Mouse (Mus musculus): Measurements from ENCODE around the gene Ankrd49. TPM values are rescaled to one million over a fixed set of nuclear protein-coding genes. Genes with fewer than 3 reads are reported as not detected.
A peak's percentile ranks its signal among the peaks of the same experiment; 100 is the strongest.

The Ankrd49 gene
- total RNA-seq (2017): 46.8 and 71.5 TPM in 2 replicates

DNA sequence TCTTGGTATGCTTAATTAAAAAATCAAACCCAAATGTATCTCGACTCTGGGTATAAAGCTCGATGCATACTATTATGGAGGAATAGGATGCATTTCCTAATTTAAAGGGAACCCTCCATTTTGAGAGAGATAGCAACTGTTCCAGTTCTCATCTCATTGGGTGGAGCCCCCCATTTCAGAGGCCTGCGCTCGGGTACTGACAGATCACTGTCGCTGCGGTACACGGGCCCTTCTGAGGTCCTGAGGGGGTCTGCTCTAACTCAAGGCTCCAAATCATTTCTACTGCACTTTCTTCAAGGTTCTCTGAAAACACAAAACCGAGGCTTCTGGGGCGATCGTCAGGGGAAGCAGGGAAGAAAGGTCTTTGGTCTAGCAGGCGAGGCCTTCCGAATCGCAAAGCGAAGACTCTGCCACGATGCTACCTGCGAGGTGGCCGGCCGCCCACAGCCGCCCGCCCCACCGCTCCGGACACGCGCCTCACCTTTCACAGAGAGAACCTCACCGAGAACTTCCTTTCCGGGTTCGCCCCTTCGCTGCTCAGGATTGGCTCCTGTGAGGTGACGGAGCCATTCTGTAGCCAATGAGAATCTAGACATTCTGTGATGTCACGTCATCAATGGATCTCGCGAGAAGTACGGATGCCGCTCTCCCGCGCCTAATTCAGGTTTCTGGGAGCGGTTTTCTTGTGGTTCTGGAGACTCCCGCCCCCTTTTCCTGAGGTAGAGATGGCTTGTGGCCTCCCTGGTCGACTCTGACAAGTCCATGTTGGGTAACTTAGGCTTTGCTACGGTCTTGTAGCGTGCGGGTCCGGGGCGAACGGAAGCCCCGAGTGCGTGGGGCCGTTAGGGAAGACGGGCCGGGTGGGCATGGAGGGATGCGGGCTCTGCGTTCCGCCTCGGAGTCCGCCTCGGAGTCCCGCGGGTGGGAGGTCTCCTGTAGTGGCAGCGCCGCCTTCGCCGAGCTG lies at the start of gene Ankrd49, which contains the start of gene Mre11a:
Gene Ankrd49 (minus strand): TSS at position 818 of the 964 bp plus-strand sequence.
Gene Mre11a (plus strand): TSS at position 616 of the 964 bp plus-strand sequence.
- peak; percentile 98 to 99 for ATAC-seq (replicated peaks in 1 of 2; ENCODE audit: insufficient read depth in 1 of 2, low FRiP score in 2 of 2, low TSS enrichment in 1 of 2, low read depth in 1 of 2, poor library complexity in 2 of 2, severe bottlenecking in 2 of 2)

GRCm38 (mm10) chr9:14832046-14832445 lies 47.4 kb upstream of the Ankrd49 start:
- ATAC-seq (replicated peaks in 1 of 2; ENCODE audit: insufficient read depth in 1 of 2, low FRiP score in 2 of 2, low TSS enrichment in 1 of 2, low read depth in 1 of 2, poor library complexity in 2 of 2, severe bottlenecking in 2 of 2): no peak

DNA sequence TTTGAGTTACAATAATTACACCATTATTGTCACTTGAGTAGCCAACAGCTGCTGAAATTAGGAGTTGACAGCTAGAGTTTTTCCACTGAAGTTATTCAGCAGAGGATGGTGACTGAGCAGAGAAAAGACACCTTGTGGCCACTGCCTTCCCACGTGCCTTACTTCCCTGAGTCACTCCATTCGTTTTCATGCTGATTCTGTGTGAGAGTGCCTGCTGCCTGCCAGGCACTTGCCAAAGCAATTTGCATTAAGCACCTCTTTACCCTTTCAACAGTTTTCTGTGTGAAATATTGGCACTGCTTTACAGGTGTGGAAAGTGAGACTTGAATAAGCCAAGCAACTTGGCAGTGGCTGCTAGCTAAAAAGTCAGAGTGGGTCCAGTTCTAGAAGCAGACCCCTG lies 43.2 kb upstream of the Ankrd49 start:
- no peak for ATAC-seq (replicated peaks in 1 of 2; ENCODE audit: insufficient read depth in 1 of 2, low FRiP score in 2 of 2, low TSS enrichment in 1 of 2, low read depth in 1 of 2, poor library complexity in 2 of 2, severe bottlenecking in 2 of 2)

- no peak for ATAC-seq (replicated peaks in 1 of 2; ENCODE audit: insufficient read depth in 1 of 2, low FRiP score in 2 of 2, low TSS enrichment in 1 of 2, low read depth in 1 of 2, poor library complexity in 2 of 2, severe bottlenecking in 2 of 2)
These were observed 40.2 kb upstream of the Ankrd49 start for GRCm38 (mm10) chr9:14824840-14825239.

DNA sequence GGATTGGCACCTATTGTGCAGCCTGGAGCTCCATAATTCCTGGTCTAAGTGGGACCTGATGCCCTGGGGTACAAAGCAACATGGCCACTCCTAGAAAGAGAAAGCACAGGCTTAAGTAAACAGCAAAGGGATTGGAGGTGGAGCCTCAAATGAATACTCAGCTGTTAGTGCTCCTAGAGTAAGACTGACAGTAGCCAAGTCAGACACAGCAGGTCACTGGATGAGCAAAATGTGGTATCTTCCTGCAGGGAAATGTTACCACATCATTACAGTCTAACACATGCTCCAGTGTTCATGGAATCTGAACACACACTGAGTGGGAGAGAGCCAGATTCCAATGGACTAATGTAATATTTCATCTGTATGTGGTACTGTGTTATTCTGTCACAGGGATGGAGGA lies 36.7 kb upstream of the Ankrd49 start:
- no peak for ATAC-seq (replicated peaks in 1 of 2; ENCODE audit: insufficient read depth in 1 of 2, low FRiP score in 2 of 2, low TSS enrichment in 1 of 2, low read depth in 1 of 2, poor library complexity in 2 of 2, severe bottlenecking in 2 of 2)

- no peak for ATAC-seq (replicated peaks in 1 of 2; ENCODE audit: insufficient read depth in 1 of 2, low FRiP score in 2 of 2, low TSS enrichment in 1 of 2, low read depth in 1 of 2, poor library complexity in 2 of 2, severe bottlenecking in 2 of 2)
These were observed 25.5 kb upstream of the Ankrd49 start for GRCm38 (mm10) chr9:14810111-14810510.

DNA sequence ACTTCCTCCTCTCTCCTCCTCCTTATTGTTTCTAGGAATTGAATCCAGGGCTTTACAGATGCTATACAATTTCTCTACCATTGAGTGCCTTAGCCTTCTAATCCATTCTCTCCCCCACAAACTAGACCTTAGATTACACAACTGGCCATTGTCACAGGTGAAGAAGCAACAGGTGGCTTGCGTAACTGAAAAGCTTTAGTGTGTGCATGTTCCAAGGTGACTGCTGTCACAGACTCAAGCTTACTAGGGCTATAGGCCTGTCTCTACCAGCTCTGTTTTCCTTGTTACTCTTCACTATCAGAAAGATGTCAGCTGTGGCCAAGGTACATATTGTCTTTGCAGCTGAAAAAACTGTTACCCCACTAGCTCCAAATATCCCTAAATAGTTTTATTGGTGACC lies 22.1 kb upstream of the Ankrd49 start:
- no peak for ATAC-seq (replicated peaks in 1 of 2; ENCODE audit: insufficient read depth in 1 of 2, low FRiP score in 2 of 2, low TSS enrichment in 1 of 2, low read depth in 1 of 2, poor library complexity in 2 of 2, severe bottlenecking in 2 of 2)

DNA sequence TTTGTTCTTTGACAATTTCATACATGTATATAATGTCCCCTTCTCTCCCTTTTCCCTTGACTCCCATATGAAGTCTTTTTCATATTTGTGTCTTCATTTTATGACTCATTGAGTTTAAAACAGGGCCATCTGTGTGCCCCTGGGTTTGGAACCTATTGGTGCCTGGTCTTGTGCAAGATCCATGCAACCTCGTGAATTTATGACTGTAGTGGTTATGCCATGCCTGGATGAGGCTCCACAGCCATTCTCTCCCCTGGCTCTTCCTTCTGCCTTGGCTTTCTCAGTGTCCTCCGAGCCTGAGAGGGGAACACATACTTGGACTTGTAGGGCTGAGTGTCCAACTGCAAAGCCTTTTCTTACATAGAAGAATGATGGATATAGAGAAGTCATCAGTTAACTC lies 21.1 kb upstream of the Ankrd49 start:
- no peak for ATAC-seq (replicated peaks in 1 of 2; ENCODE audit: insufficient read depth in 1 of 2, low FRiP score in 2 of 2, low TSS enrichment in 1 of 2, low read depth in 1 of 2, poor library complexity in 2 of 2, severe bottlenecking in 2 of 2)

DNA sequence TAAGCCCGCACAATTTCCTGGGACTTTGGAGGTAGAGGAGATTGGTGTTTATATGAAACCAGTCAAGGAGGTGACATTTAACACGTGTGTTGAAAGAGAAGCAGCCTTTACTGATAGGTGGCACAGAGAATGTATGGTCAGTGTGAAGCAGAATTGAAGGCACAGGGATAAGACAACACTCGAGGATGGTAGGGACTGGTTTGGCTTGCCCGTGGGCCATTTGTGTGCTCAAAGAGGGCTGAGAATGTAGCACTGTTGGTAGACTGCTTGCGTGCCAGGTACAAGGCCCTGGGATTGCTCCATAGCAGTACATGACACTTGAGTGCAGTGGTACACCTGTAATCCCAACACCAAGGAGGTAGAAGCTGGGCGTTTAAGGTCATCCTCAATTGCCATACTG lies 2.7 kb upstream of the Ankrd49 start:
- no peak for ATAC-seq (replicated peaks in 1 of 2; ENCODE audit: insufficient read depth in 1 of 2, low FRiP score in 2 of 2, low TSS enrichment in 1 of 2, low read depth in 1 of 2, poor library complexity in 2 of 2, severe bottlenecking in 2 of 2)

GRCm38 (mm10) chr9:14778341-14778740 lies 6.3 kb downstream of the Ankrd49 start:
- no peak for ATAC-seq (replicated peaks in 1 of 2; ENCODE audit: insufficient read depth in 1 of 2, low FRiP score in 2 of 2, low TSS enrichment in 1 of 2, low read depth in 1 of 2, poor library complexity in 2 of 2, severe bottlenecking in 2 of 2)

DNA sequence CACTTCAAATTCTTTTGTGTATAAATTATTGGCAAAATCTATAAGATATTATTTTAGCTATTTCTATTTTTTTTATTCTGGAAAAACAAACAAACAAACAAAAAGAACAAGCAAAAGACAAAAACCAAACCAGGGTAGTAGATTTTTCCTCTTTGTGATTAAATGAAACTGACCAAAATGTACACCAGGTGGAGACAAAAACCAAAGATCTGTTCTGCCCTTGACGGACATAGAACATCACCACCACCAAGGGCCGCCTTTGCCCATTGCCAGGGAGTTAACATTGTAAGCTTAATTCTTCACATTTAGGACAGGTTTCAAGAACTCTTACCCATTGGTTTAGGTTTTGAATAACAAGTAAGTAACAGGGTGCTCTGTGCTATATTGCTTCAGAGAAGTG lies 10.8 kb downstream of the Ankrd49 start:
- 0 out of 4 replicates have a peak, but pooled peaks of 1 of the 2 experiments have one; percentile 29 for ATAC-seq (replicated peaks in 1 of 2; ENCODE audit: insufficient read depth in 1 of 2, low FRiP score in 2 of 2, low TSS enrichment in 1 of 2, low read depth in 1 of 2, poor library complexity in 2 of 2, severe bottlenecking in 2 of 2)

- ATAC-seq (replicated peaks in 1 of 2; ENCODE audit: insufficient read depth in 1 of 2, low FRiP score in 2 of 2, low TSS enrichment in 1 of 2, low read depth in 1 of 2, poor library complexity in 2 of 2, severe bottlenecking in 2 of 2): peak; percentile 39 to 47; a peak in 3 of 4 replicates
These were observed 12.6 kb downstream of the Ankrd49 start for GRCm38 (mm10) chr9:14772074-14772473.

DNA sequence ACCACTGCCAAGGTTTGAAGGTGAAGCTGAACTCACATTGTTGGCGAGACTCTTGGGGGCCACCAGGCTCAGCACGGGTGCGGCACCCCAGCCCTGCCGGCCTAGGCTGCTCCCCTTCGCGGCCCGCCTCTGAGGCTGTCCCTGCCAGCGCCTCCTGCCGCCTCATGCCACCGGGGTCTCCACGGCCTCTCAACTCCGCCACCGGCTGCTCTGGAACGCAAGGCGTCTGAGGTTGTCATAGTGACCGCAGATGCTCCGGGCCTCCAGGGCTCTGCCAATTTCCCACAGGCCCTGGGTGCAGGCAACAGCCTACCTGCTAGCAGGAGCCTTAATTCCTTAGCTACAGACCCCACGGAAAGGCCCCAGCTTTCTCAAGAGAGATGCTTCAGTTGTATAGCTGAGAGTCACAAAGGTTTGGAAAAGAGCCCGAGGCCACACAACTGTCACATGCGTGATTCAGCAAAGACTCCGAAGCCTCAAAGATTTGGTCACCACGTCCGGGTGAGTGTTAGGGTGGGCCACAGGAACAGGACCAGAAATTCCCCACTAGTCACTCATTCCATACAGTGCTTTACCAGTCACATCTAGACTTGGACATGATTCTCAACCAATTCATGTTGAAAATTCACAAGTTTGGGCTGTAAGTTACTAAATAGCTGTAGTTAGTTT lies 13.7 kb downstream of the Ankrd49 start, which contains the start of gene 1700012B09Rik:
Gene 1700012B09Rik (minus strand): TSS at position 228 of the 669 bp plus-strand sequence.
- ATAC-seq (replicated peaks in 1 of 2; ENCODE audit: insufficient read depth in 1 of 2, low FRiP score in 2 of 2, low TSS enrichment in 1 of 2, low read depth in 1 of 2, poor library complexity in 2 of 2, severe bottlenecking in 2 of 2): peak; percentile 63 to 68

DNA sequence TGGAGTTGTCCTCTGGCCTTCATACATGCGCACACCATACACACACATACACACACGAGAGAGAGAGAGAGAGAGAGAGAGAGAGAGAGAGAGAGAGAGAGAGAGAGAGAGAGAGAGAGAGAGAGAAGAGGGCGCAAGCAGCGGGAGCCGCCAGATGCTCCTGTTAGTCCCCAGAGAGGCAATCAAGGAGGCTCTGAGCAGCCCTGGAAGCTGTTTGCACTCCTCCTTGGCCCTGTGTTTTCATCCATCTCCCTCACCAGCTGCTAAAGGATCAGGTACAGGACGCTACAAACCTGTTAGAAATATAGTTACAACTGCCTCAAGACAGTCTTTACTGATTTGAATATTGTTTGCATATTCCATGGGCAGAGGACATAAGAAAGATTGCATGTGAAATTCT lies 14.8 kb downstream of the Ankrd49 start:
- no peak for ATAC-seq (replicated peaks in 1 of 2; ENCODE audit: insufficient read depth in 1 of 2, low FRiP score in 2 of 2, low TSS enrichment in 1 of 2, low read depth in 1 of 2, poor library complexity in 2 of 2, severe bottlenecking in 2 of 2)

GRCm38 (mm10) chr9:14764765-14765164 lies 19.9 kb downstream of the Ankrd49 start:
- peak; percentile 52 to 71; a peak in 2 of 4 replicates for ATAC-seq (replicated peaks in 1 of 2; ENCODE audit: insufficient read depth in 1 of 2, low FRiP score in 2 of 2, low TSS enrichment in 1 of 2, low read depth in 1 of 2, poor library complexity in 2 of 2, severe bottlenecking in 2 of 2)

GRCm38 (mm10) chr9:14759261-14759660 lies 25.4 kb downstream of the Ankrd49 start:
- ATAC-seq (replicated peaks in 1 of 2; ENCODE audit: insufficient read depth in 1 of 2, low FRiP score in 2 of 2, low TSS enrichment in 1 of 2, low read depth in 1 of 2, poor library complexity in 2 of 2, severe bottlenecking in 2 of 2): peak; percentile 64 to 72; a peak in 3 of 4 replicates

GRCm38 (mm10) chr9:14758590-14758989 lies 26.1 kb downstream of the Ankrd49 start:
- ATAC-seq (replicated peaks in 1 of 2; ENCODE audit: insufficient read depth in 1 of 2, low FRiP score in 2 of 2, low TSS enrichment in 1 of 2, low read depth in 1 of 2, poor library complexity in 2 of 2, severe bottlenecking in 2 of 2): peak; percentile 84 to 91

DNA sequence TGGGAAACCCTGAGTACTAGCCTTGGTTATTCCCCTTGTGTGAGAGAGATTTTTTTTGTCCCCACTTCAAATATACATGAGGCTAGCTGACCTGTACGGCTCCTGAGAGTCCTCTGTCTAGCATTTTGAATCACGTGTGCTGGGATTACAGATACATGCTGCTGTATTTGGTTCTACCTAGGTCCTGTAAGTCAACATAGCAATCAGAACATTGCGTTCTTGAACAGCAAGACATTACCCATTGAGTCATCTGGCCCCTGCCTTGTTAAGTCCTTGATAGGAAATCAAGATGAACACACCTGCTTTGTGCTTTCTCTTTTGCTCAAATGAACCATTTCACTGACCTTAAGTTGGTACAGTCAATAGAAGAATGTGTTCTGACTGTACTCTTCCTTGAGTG lies 30.2 kb downstream of the Ankrd49 start:
- no peak for ATAC-seq (replicated peaks in 1 of 2; ENCODE audit: insufficient read depth in 1 of 2, low FRiP score in 2 of 2, low TSS enrichment in 1 of 2, low read depth in 1 of 2, poor library complexity in 2 of 2, severe bottlenecking in 2 of 2)

All from hematopoietic stem cell, adult 5-6 weeks (primary cell).